Mouse (Mus musculus) kidney, embryonic 14.5 days (tissue): ENCODE data around the gene Ambra1. TPM values are rescaled to one million over a fixed set of nuclear protein-coding genes. Genes with fewer than 3 reads are reported as not detected.
A peak's percentile ranks its signal among the peaks of the same experiment; 100 is the strongest.

Source experiments
- ATAC-seq: fragments of 200-750 bp; cut with Nextera tagmentation; 2 replicates; pipeline ENCODE4 v1.8.0; 2017; ENCODE audit warnings: moderate number of reproducible peaks, mild to moderate bottlenecking, moderate TSS enrichment, moderate library complexity; ENCODE audit not compliant: low FRiP score, low TSS enrichment
- H3K27ac ChIP-seq: fragments of 300-500 bp; sonication (generic); 2 replicates; pipeline ENCODE4 v1.5.1; 2014; ENCODE audit warnings: low read depth, mild to moderate bottlenecking, low read length, moderate library complexity, mixed read lengths
- H3K27me3 ChIP-seq: fragments of 300-500 bp; sonication (generic); 2 replicates; pipeline ENCODE4 v1.6.1; 2014; ENCODE audit warnings: mild to moderate bottlenecking, low read length; ENCODE audit not compliant: control insufficient read depth, insufficient read depth
- H3K36me3 ChIP-seq: fragments of 300-500 bp; sonication (generic); 2 replicates; pipeline ENCODE4 v1.6.1; 2014; ENCODE audit warnings: low read length, mixed read lengths; ENCODE audit not compliant: control insufficient read depth, insufficient read depth
- H3K4me1 ChIP-seq: fragments of 300-500 bp; sonication (generic); 2 replicates; pipeline ENCODE4 v1.6.1; 2014; ENCODE audit warnings: low read length, mixed read lengths; ENCODE audit not compliant: control insufficient read depth, insufficient read depth
- H3K4me2 ChIP-seq: fragments of 300-500 bp; sonication (generic); replicated peaks from 2 replicates; pipeline ENCODE4 v1.6.1; 2014; ENCODE audit warnings: low read depth, mild to moderate bottlenecking, low read length
- H3K4me3 ChIP-seq: fragments of 300-500 bp; sonication (generic); 2 replicates; pipeline ENCODE4 v1.5.1; 2014; ENCODE audit warnings: mild to moderate bottlenecking, low read length
- H3K9ac ChIP-seq: fragments of 300-500 bp; sonication (generic); 2 replicates; pipeline ENCODE4 v1.6.1; 2014; ENCODE audit warnings: low read depth, mild to moderate bottlenecking, low read length, moderate library complexity
- H3K9me3 ChIP-seq: fragments of 300-500 bp; sonication (generic); 2 replicates; pipeline ENCODE4 v1.6.1; 2016; ENCODE audit warnings: low read length; ENCODE audit not compliant: control insufficient read depth
- WGBS: fragments of 180-500 bp; shearing (Covaris S2); extraction: QIAGEN DNeasy Blood & Tissue Kit; methylation state at CpG from one replicate; pipeline ENCODE4 v1.1.7; 2014; 5-methylcytosine and 5-hydroxymethylcytosine counted together
- polyA plus RNA-seq: library from polyadenylated mRNA; unstranded; fragments of >200 nt; fragmentation: Nextera tagmentation; extraction: Ambion mirVana; gene quantifications from 2 replicates; pipeline ENCODE4 v1.2.1, GENCODE M21; 2014

Gene Ambra1
- polyA plus RNA-seq, 1 experiment from 2014 or later = 20.3 TPM

DNA sequence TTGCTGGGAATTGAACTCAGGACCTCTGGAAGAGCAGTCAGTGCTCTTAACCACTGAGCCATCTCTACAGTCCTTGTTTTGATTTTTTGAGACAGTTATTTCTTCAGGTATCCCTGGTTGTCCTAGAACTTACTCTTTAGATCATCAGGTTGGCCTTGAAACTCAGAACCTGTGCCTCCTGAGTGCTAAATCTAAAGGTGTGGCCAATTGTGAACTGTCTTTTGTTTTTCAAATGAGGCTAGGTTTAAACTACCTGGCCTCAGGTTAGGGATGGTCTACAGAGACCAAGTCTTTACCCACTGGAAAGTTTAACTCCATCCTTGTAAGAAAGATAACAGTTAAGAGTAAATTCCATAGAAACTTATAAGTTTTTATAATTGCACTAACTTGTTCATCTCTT lies 23.5 kb upstream of the Ambra1 start:
- Histone ChIP-seq H3K27ac (no peak overlapping the region), H3K4me2 (no peak overlapping the region), H3K4me3 (no peak overlapping the region), H3K27me3 (no peaks in the 10 kb centered on the region), H3K36me3 (no peaks in the 10 kb centered on the region), H3K9ac (no peak overlapping the region), H3K4me1 (peaks cover 7% of the 10 kb centered on the region; the same call in 1 of the 2 replicates), H3K9me3 (no peaks in the 10 kb centered on the region)
- no peak for ATAC-seq

DNA sequence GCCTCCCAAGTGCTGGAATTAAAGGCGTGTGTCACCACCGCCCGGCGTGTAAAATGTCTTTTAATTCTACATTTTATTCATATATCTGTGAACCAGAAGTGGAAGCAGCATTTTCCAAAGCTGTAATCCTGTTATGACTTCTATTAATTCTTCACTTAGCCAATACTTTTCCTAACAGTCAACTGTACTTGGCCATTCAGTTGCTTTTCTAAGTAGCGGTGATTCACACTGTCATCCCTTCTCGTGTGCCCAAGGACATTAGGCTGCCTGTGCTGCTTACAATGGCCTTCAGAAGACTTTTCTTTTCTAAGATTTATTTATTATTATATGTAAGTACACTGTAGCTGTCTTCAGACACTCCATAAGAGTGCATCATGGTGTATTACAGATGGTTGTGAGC lies 21.6 kb upstream of the Ambra1 start:
- Histone ChIP-seq H3K9me3 (no peaks in the 10 kb centered on the region), H3K4me3 (no peak overlapping the region), H3K4me2 (no peak overlapping the region), H3K36me3 (no peaks in the 10 kb centered on the region), H3K9ac (no peak overlapping the region), H3K27me3 (no peaks in the 10 kb centered on the region), H3K27ac (no peak overlapping the region), H3K4me1 (peaks cover 7% of the 10 kb centered on the region; the same call in 1 of the 2 replicates)
- no peak for ATAC-seq
- 96% methylated on average over 6 of the region's 6 CpGs for WGBS

DNA sequence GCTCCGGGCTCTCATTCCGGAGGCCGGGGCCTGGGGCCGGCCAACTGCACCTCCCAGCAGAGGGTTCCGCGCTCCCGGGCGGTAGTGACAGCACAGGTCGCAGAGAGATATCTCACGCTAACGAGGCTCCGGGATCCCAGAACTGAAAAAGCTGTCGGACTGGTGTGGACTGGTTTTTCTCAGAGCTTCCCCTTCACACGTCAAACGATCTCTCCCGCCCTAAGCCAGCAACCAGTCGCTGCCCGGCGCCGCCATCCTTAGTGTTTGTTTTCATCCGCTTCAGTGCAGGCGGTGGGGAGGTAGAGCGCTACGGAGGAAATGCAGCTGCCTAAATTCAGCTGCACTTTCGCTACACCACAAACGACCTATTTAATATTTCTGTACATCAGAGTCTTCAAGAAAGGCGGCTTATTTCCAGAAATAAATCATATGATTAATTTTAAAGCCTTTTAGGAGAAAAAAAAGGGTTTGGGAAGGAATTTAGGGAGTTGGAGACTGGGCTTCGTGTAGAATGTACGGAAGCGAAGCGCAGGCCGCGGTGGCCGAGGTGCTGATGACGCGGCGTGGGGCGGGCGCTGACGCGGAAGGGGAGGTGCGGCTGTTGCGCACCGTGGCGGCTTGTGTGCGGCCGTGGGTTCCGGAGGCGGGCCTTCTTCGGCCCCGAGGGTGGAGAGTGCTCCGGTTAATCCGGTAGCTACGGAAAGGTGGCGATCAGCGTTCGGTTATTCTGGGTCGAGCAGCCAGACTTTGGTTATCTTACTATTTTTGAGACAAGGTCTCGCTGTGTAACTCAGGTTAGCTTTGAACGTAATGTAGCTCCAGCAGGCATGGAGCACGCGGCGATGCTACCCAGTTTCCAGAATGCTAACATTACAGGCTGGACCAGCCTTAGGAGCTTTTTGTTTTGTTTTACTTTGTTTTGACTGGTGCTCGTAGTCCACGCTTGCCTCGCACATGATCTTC lies 19.4 kb upstream of the Ambra1 start, which contains the start of the genes Atg13 and Harbi1:
Gene Atg13, minus strand, starts transcription at position 305 of the 963 bp plus-strand sequence.
Gene Harbi1, plus strand, starts transcription at position 581 of the 963 bp plus-strand sequence.
- Histone ChIP-seq H3K27ac (peak within 1 kb of the TSS; percentile 79), H3K9ac (peak within 1 kb of the TSS; percentile 84), H3K4me3 (peak within 1 kb of the TSS; percentile 98), H3K9me3 (no peaks in the 10 kb centered on the region), H3K27me3 (no peaks in the 10 kb centered on the region), H3K4me2 (peak within 1 kb of the TSS; percentile 76), H3K36me3 (0 out of 2 replicates have a peak, but pooled peaks cover 3% of the 10 kb centered on the region), H3K4me1 (peaks cover 7% of the 10 kb centered on the region; the same call in 1 of the 2 replicates)
- under 1% methylated on average over 66 of the region's 66 CpGs for WGBS
- ATAC-seq = peak; percentile 99

DNA sequence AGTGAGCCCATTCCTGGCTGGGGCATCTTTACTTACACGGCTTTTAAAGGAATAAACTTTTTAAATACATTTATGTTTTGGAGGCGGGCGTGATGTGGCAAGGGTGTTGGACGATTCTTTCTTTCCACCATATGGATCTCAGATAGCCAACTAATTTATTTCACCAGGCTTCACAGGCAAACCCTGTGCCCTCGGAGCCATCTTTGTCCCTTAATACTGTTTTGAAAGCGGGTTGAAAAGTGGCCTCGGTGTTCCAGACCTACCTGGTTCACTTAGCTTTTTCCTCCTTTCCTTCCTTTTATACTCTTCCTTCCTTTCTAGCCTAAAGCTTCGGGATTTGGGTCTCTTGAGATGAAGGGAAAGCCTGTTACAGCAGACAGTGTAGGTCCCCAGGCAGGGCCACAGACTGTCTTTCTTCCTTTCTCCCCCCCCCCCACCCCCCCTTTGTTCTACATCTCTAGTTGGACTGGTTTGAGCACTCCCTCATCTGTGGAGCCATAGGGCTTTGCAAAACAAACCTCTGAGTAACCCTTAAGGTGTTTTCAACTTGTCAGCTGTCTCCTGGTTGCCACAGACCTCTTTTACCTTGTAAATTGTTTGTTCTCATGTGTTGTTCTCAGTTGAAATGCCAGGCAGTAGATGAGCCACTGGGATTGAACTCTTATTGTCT lies 18.5 kb upstream of the Ambra1 start:
- Histone ChIP-seq H3K4me3 (peak overlapping the region; percentile 98), H3K4me1 (peaks cover 7% of the 10 kb centered on the region; the same call in 1 of the 2 replicates), H3K9ac (peak overlapping the region; percentile 84), H3K4me2 (peak overlapping the region; percentile 57), H3K36me3 (0 out of 2 replicates have a peak, but pooled peaks cover 3% of the 10 kb centered on the region), H3K27me3 (no peaks in the 10 kb centered on the region), H3K9me3 (no peaks in the 10 kb centered on the region), H3K27ac (peak overlapping the region; percentile 79)
- WGBS = 8% methylated on average over 8 of the region's 8 CpGs
- ATAC-seq = no peak

DNA sequence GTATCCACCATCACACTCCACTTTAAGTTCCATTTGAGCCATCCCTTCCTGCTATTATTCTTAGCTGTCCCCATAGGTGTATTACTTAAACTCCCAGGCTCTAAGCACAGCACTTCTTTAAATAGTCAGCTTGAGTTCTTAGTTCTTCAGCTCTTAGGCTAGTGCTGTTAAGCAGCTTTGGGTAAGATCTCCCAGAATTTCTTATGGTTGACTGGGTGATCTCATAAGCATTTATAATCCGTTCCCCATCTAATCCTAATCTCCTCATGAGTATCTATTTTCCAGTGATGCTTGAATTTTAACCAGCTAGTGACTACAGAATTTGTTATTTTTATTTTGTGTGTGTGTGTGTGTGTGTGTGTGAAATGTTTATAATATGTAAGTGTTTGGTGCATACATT lies 15.0 kb upstream of the Ambra1 start:
- Histone ChIP-seq H3K4me2 (no peak overlapping the region), H3K4me1 (no peaks in the 10 kb centered on the region; the same call in 1 of the 2 replicates), H3K27ac (no peak overlapping the region), H3K36me3 (peaks cover 3% of the 10 kb centered on the region; the same call in 1 of the 2 replicates), H3K9me3 (no peaks in the 10 kb centered on the region), H3K27me3 (no peaks in the 10 kb centered on the region), H3K4me3 (no peak overlapping the region), H3K9ac (no peak overlapping the region)
- no peak for ATAC-seq
- WGBS = 89% methylated on average over 1 of the region's 1 CpGs

DNA sequence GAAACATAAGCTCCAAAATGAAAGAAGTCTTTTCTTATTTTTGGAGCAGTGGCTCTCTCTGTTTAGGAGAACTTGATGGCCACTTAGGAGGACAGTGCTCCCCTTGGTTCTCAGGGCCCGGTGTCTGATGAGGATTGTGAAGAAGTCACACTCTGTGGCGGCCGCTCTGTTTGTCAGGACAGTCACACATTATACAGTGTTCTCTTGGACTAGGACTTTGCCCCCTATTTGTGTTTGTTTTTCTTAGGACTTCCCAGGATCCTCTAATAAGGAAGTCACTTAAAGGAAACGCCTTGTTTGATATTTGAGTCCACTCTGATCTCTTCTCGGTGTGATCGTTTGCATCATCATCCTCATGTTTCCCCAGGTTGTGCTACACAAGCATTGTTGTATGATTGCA lies 11.7 kb upstream of the Ambra1 start:
- Histone ChIP-seq H3K9ac (no peak overlapping the region), H3K4me2 (no peak overlapping the region), H3K9me3 (no peaks in the 10 kb centered on the region), H3K27me3 (no peaks in the 10 kb centered on the region), H3K27ac (no peak overlapping the region), H3K4me3 (no peak overlapping the region), H3K4me1 (no peaks in the 10 kb centered on the region), H3K36me3 (peaks cover 8% of the 10 kb centered on the region)
- ATAC-seq = no peak
- 86% methylated on average over 6 of the region's 6 CpGs for WGBS

DNA sequence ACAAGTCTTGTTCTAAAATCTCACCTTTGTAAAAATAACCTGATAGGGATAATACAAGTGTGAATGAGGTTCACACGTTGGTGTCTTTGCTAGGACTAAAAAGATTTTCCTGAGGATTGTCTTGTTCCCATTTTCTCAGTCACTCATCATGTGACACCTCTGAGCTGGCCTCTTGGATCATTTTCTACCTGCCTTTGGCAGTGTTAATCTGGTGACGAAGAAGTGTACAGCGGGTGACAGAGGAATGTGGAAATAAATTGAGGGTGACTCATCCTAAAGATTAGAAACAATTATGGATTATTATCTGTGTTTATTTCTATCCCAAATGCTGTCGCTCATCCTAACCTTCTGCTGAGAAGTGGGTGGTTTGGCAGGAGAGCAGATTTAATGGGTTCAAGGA lies 6.6 kb upstream of the Ambra1 start:
- 80% methylated on average over 4 of the region's 4 CpGs for WGBS
- Histone ChIP-seq H3K9me3 (no peaks in the 10 kb centered on the region), H3K36me3 (peaks cover 5% of the 10 kb centered on the region), H3K4me2 (no peak overlapping the region), H3K27ac (no peak overlapping the region), H3K9ac (no peak overlapping the region), H3K4me1 (no peaks in the 10 kb centered on the region), H3K4me3 (no peak overlapping the region), H3K27me3 (no peaks in the 10 kb centered on the region)
- ATAC-seq = no peak

DNA sequence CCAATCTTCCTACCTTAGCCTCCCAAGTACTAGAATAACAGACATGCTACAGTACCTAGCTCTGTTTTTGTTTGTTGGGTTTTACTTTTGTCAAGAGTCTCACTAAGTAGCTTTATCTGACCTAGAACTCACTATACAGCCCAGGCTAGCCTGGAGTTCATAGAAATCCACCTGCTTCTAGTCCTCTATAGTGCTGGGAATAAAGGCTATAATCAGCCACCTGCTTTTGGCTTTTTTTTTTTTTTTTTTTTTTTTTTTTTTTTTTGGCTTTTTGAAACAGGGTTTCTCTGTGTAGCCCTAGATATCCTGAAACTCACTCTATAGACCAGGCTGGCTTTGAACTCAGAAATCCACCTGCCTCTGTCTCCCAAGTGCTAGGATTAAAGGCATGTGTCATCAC lies 6.0 kb upstream of the Ambra1 start:
- Histone ChIP-seq H3K27me3 (no peaks in the 10 kb centered on the region), H3K36me3 (peaks cover 5% of the 10 kb centered on the region), H3K4me3 (no peak overlapping the region), H3K27ac (no peak overlapping the region), H3K9ac (no peak overlapping the region), H3K4me2 (no peak overlapping the region), H3K9me3 (no peaks in the 10 kb centered on the region), H3K4me1 (no peaks in the 10 kb centered on the region)
- ATAC-seq = no peak

DNA sequence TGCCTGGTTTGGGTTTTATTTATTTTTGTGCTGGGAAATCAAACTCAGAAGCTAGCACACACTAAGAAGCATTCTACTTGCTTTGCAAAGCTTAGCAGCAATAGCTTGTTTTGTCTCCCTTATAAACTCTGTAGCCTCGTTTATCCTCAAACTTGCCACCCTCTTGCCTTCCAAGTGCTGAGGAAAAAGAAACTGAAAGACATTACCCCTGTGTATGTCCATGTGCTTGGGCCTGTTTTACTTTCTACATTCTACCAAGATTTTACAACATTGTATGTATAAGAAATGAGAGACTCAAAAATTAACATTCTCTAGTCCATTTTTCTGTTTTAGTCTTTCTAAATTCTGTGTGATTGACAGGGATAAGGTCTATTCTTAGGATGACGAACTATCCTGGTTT lies 5.2 kb upstream of the Ambra1 start:
- WGBS = 74% methylated on average over 2 of the region's 2 CpGs
- no peak for ATAC-seq

More for the DNA sequence above, 5.2 kb upstream of the Ambra1 start:
- no peak overlapping the region for H3K4me2 ChIP-seq
- no peaks in the 10 kb centered on the region for H3K4me1 ChIP-seq
- H3K4me3 ChIP-seq = no peak overlapping the region
- peaks cover 5% of the 10 kb centered on the region for H3K36me3 ChIP-seq
- H3K27me3 ChIP-seq = no peaks in the 10 kb centered on the region
- no peaks in the 10 kb centered on the region for H3K9me3 ChIP-seq
- H3K9ac ChIP-seq = no peak overlapping the region
- no peak overlapping the region for H3K27ac ChIP-seq
